In genomic region chr11:105957501-105957900, GRCm38 (mm10) we compare ENCODE assay signal across 25 mouse cellular contexts. TPM values are rescaled to one million over a fixed set of nuclear protein-coding genes. Genes with fewer than 3 reads are reported as not detected.
A peak's percentile ranks its signal among the peaks of the same experiment; 100 is the strongest.
DNase-seq lines count a peak whose midpoint lies in the region; ATAC-seq lines count a peak whose summit lies in the region.
"Had no signal": no experiment of that assay in that cellular context is flagged by ENCODE, and none has a peak within 500 bp of the region (broad histone marks: within the 10 kb centered on the region; RNA-seq: fewer than 3 reads in every experiment).

No protein-coding gene starts in this region.

- no peaks in the 10 kb centered on the region for H3K36me3 ChIP-seq in heart, embryonic 15.5 days
- no peaks in the 10 kb centered on the region for H3K36me3 ChIP-seq in heart, embryonic 10.5 days
- H3K36me3 ChIP-seq in lung, embryonic 15.5 days, result no peaks in the 10 kb centered on the region
- no peaks in the 10 kb centered on the region for H3K36me3 ChIP-seq in forebrain, embryonic 10.5 days (replicated peaks)
- H3K36me3 ChIP-seq: embryonic facial prominence, embryonic 15.5 days; forebrain, embryonic 15.5 days; G1E; intestine, embryonic 15.5 days had no signal

- H3K9ac ChIP-seq in heart, embryonic 15.5 days, result no peak overlapping the region
- no peak overlapping the region for H3K9ac ChIP-seq in lung, embryonic 15.5 days
- H3K9ac ChIP-seq: embryonic facial prominence, embryonic 15.5 days; forebrain, embryonic 15.5 days; hindbrain, embryonic 14.5 days; intestine, embryonic 15.5 days had no signal

- no peaks in the 10 kb centered on the region for H3K27me3 ChIP-seq in heart, embryonic 15.5 days
- H3K27me3 ChIP-seq in heart, embryonic 10.5 days (ENCODE audit: insufficient read depth, poor library complexity, severe bottlenecking), result peaks cover 8% of the 10 kb centered on the region; the same call in 1 of the 2 replicates
- no peaks in the 10 kb centered on the region for H3K27me3 ChIP-seq in lung, embryonic 15.5 days
- H3K27me3 ChIP-seq in forebrain, embryonic 10.5 days (ENCODE audit: poor library complexity, severe bottlenecking), result no peaks in the 10 kb centered on the region
- H3K27me3 ChIP-seq: embryonic facial prominence, embryonic 15.5 days; forebrain, embryonic 15.5 days; intestine, embryonic 15.5 days had no signal

- ATAC-seq in heart, embryonic 15.5 days (replicated peaks; ENCODE audit: insufficient number of reproducible peaks, insufficient read depth, low FRiP score, low read depth), result no peak
- ATAC-seq in lung, embryonic 15.5 days (ENCODE audit: borderline replicate concordance, extremely low read depth, low FRiP score, low TSS enrichment), result no peak; the same call in 1 of the 2 replicates
- ATAC-seq: CD4-positive, CD25-positive, alpha-beta regulatory T cell, adult 4 months; forebrain, embryonic 15.5 days; intestine, embryonic 15.5 days had no signal

- peaks cover 15% of the 10 kb centered on the region for H3K4me1 ChIP-seq in heart, embryonic 15.5 days (replicated peaks)
- H3K4me1 ChIP-seq in heart, embryonic 10.5 days, result peaks cover 14% of the 10 kb centered on the region
- peaks cover 26% of the 10 kb centered on the region for H3K4me1 ChIP-seq in lung, embryonic 15.5 days
- peaks cover 20% of the 10 kb centered on the region for H3K4me1 ChIP-seq in forebrain, embryonic 10.5 days

- 0 out of 2 replicates have a peak overlapping the region, but pooled peaks have one; percentile 1 for H3K27ac ChIP-seq in heart, embryonic 15.5 days
- H3K27ac ChIP-seq in heart, embryonic 10.5 days, result no peak overlapping the region
- peak overlapping the region; percentile 58 for H3K27ac ChIP-seq in lung, embryonic 15.5 days
- H3K27ac ChIP-seq in forebrain, embryonic 10.5 days, result no peak overlapping the region
- H3K27ac ChIP-seq: embryonic facial prominence, embryonic 15.5 days; forebrain, embryonic 15.5 days; hindbrain, embryonic 14.5 days; intestine, embryonic 15.5 days had no signal

- no peak overlapping the region for H3K4me2 ChIP-seq in heart, embryonic 15.5 days
- H3K4me2 ChIP-seq in lung, embryonic 15.5 days, result no peak overlapping the region
- H3K4me2 ChIP-seq: embryonic facial prominence, embryonic 15.5 days; forebrain, embryonic 15.5 days; hindbrain, embryonic 14.5 days; intestine, embryonic 15.5 days had no signal

- 57% methylated on average over 6 of the region's 6 CpGs for WGBS in heart, embryonic 15.5 days
- 58% methylated on average over 6 of the region's 6 CpGs for WGBS in heart, embryonic 10.5 days
- 46% methylated on average over 6 of the region's 6 CpGs for WGBS in lung, embryonic 15.5 days
- 51% methylated on average over 6 of the region's 6 CpGs for WGBS in forebrain, embryonic 10.5 days

- no peaks in the 10 kb centered on the region for H3K9me3 ChIP-seq in heart, embryonic 15.5 days (replicated peaks)
- no peaks in the 10 kb centered on the region for H3K9me3 ChIP-seq in heart, embryonic 10.5 days
- H3K9me3 ChIP-seq in lung, embryonic 15.5 days, result no peaks in the 10 kb centered on the region
- H3K9me3 ChIP-seq in forebrain, embryonic 10.5 days, result no peaks in the 10 kb centered on the region
- H3K9me3 ChIP-seq: embryonic facial prominence, embryonic 15.5 days; forebrain, embryonic 15.5 days; G1E; intestine, embryonic 15.5 days had no signal

- H3K4me3 ChIP-seq in heart, embryonic 15.5 days, result no peak overlapping the region
- no peak overlapping the region for H3K4me3 ChIP-seq in heart, embryonic 10.5 days
- no peak overlapping the region for H3K4me3 ChIP-seq in lung, embryonic 15.5 days
- H3K4me3 ChIP-seq in forebrain, embryonic 10.5 days, result no peak overlapping the region
- H3K4me3 ChIP-seq: embryonic facial prominence, embryonic 15.5 days; erythroblast, embryonic 14.5 days; forebrain, embryonic 15.5 days; intestine, embryonic 15.5 days had no signal

- DNase-seq in embryo, embryonic 10 days (ENCODE audit: low spot score), result peak; percentile 29
- no peak for DNase-seq in embryo, embryonic 9.5 days (ENCODE audit: extremely low spot score)
- DNase-seq in heart, embryonic 10.5 days (ENCODE audit: low spot score), result no peak
- no peak for DNase-seq in lung, postnatal 14 days
- peak; percentile 14 for DNase-seq in lung, postnatal 10 days
- DNase-seq in forebrain, embryonic 10.5 days (ENCODE audit: extremely low spot score, low spot score), result no peak
- DNase-seq: adrenal gland, adult 8-10 months; B cell, adult 2 months; cerebellum, adult 11-12 months; cerebellum, adult 9-10 months; cerebellum, postnatal 25 days; gastrocnemius, postnatal 14 days had no signal

RNA-seq across cellular contexts. Expression of gene Cyb561, which starts 4.4 kb away (rescaled TPM):
- polyA plus RNA-seq in heart, embryonic 15.5 days (2015; fragmentation: Nextera tagmentation; extraction: Ambion mirVana), result 6.2 and 16.8 TPM in 2 replicates
- 4.1 and 4.6 TPM in 2 replicates for polyA plus RNA-seq in heart, embryonic 10.5 days (2016; fragmentation: Nextera tagmentation; extraction: Ambion mirVana)
- polyA plus RNA-seq in lung, embryonic 15.5 days (2015; fragmentation: Nextera tagmentation; extraction: Ambion mirVana), result 34.2 and 39.8 TPM in 2 replicates
- 14.5 and 15.4 TPM in 2 replicates for polyA plus RNA-seq in forebrain, embryonic 10.5 days (2016; fragmentation: Nextera tagmentation; extraction: Ambion mirVana)
- polyA plus RNA-seq: G1E had no signal

RNA-seq across cellular contexts. Expression of gene Ace, which starts 10.2 kb away (rescaled TPM):
- polyA plus RNA-seq in heart, embryonic 15.5 days (2015; fragmentation: Nextera tagmentation; extraction: Ambion mirVana), result 3.3 and 3.9 TPM in 2 replicates
- 0.43 and 0.65 TPM in 2 replicates for polyA plus RNA-seq in heart, embryonic 10.5 days (2016; fragmentation: Nextera tagmentation; extraction: Ambion mirVana)
- polyA plus RNA-seq in lung, embryonic 15.5 days (2015; fragmentation: Nextera tagmentation; extraction: Ambion mirVana), result 7.5 and 9.4 TPM in 2 replicates
- polyA plus RNA-seq in forebrain, embryonic 10.5 days (2016; fragmentation: Nextera tagmentation; extraction: Ambion mirVana), result 0.28 and 0.74 TPM in 2 replicates
- polyA plus RNA-seq: CD4-positive, CD25-positive, alpha-beta regulatory T cell, adult 4 months; erythroblast, embryonic 14.5 days; G1E had no signal

RNA-seq across cellular contexts. Expression of gene Ace3, which starts 37.0 kb away (rescaled TPM):
- not detected in 2 replicates for polyA plus RNA-seq in heart, embryonic 15.5 days (2015; fragmentation: Nextera tagmentation; extraction: Ambion mirVana)
- not detected in 2 replicates for polyA plus RNA-seq in heart, embryonic 10.5 days (2016; fragmentation: Nextera tagmentation; extraction: Ambion mirVana)
- polyA plus RNA-seq in lung, embryonic 15.5 days (2015; fragmentation: Nextera tagmentation; extraction: Ambion mirVana), result 0.20 and 0.36 TPM in 2 replicates
- not detected in 2 replicates for polyA plus RNA-seq in forebrain, embryonic 10.5 days (2016; fragmentation: Nextera tagmentation; extraction: Ambion mirVana)
- polyA plus RNA-seq: brain, embryonic 14.5 days; CD4-positive, CD25-positive, alpha-beta regulatory T cell, adult 4 months; embryonic facial prominence, embryonic 11.5 days; embryonic facial prominence, embryonic 15.5 days; erythroblast, embryonic 14.5 days; forebrain, embryonic 11.5 days; G1E; heart, embryonic 16.5 days; hindbrain, embryonic 14.5 days; intestine, embryonic 15.5 days had no signal

RNA-seq across cellular contexts. Expression of gene Kcnh6, which starts 50.4 kb away (rescaled TPM):
- 0.08 and 0.46 TPM in 2 replicates for polyA plus RNA-seq in heart, embryonic 15.5 days (2015; fragmentation: Nextera tagmentation; extraction: Ambion mirVana)
- polyA plus RNA-seq in heart, embryonic 10.5 days (2016; fragmentation: Nextera tagmentation; extraction: Ambion mirVana), result 0.43 and 0.72 TPM in 2 replicates
- 0.34 and 0.62 TPM in 2 replicates for polyA plus RNA-seq in lung, embryonic 15.5 days (2015; fragmentation: Nextera tagmentation; extraction: Ambion mirVana)
- polyA plus RNA-seq in forebrain, embryonic 10.5 days (2016; fragmentation: Nextera tagmentation; extraction: Ambion mirVana), result 0.39 and 0.58 TPM in 2 replicates
- polyA plus RNA-seq: erythroblast, embryonic 14.5 days; G1E had no signal

Comparison
In these comparisons a context has a peak if more than half of its experiments do, and no peak if none do; other contexts are left out.
1. DNase-seq: peak in embryo, embryonic 10 days (single experiment) and lung, postnatal 10 days (single experiment); none in embryo, embryonic 9.5 days (single experiment), heart, embryonic 10.5 days (single experiment), lung, postnatal 14 days (single experiment) and forebrain, embryonic 10.5 days (single experiment).
2. H3K27ac ChIP-seq: peak in heart, embryonic 15.5 days (single experiment) and lung, embryonic 15.5 days (single experiment); none in heart, embryonic 10.5 days (single experiment) and forebrain, embryonic 10.5 days (single experiment).